Mouse (Mus musculus): ENCODE measurements at regions not wholly inside any gene's neighbourhood (a gene's known extent, or its start where the extent isn't known, plus 50 kb on each side); places are given as distances from the start of the nearest gene placed in this dataset.

GRCm38 (mm10) chr13:115535900-115536299 lies 434.1 kb upstream of the Itga1 start:
- TF ChIP-seq CTCF (IDR thresholded peaks at IDR 0.05) (no peak), EP300 (IDR thresholded peaks at IDR 0.05; ENCODE audit: insufficient read depth, low read depth, low read length) (no peak)
